Mouse (Mus musculus) v-Abl transformed pro-B cells (cell line): Measurements from ENCODE around the gene Coil.

Experiments
- in situ Hi-C, 2 experiments: fragments of 400-800 bp; cut with MboI; formaldehyde crosslinking; loops; one replicate each; pipeline ENCODE4 v1.15.1; 2025; ENCODE audit not compliant: unreplicated experiment in 2 of 2

Gene Coil

DNA sequence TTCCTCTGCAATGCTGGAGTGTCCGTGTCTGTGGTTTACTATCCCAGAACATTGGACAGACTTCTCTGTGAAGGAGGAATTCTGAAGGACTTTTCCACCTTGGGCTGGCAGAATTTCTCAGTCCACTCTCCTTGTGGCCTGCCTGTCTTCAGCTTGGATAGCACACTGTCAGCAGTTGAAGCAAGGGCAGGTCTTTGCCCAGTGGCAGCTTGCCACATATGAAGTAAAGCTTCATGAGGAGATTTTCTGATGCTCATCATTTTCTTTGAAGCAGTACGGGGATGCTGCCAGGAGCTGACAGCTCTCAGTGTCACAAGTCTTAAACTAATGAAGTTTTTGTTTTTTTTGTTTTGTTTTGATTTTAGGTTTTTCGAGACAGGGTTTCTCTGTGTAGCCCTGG is 11.2 kb upstream of the Coil start:
- in situ Hi-C loops = loop anchor here (10.0 kb wide), 2 partner anchors 94 to 114 kb away; partner anchors contain the start of gene Akap1 (in 1 of the 2)

DNA sequence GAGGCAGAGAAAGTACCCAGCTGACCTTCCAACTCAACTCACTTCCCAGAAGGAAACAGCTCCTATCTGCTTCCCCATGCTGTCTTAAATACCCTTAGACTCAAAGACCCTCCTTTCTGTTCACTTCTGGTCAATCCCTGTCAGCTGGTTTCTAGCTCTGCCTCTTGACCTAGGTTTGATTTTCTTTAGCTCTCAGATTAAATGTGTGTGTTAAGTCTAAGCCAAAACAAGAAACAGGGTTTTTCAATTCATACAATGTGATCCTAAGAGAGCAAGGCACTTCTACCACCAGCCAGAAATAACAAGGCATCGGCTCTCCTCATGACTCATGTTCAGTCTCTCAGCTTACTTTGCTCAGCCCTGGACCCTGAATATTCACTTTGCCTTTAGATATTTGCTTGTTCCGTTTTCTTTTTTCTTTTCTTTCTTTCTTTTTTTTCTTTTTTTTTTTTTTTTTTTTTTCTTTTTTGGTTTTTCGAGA is 3.1 kb upstream of the Coil start, which contains the start of gene Elobl:
TSS of gene Elobl (minus strand) at position 51 of the 481 bp plus-strand sequence.
- in situ Hi-C loops = no loop called here

DNA sequence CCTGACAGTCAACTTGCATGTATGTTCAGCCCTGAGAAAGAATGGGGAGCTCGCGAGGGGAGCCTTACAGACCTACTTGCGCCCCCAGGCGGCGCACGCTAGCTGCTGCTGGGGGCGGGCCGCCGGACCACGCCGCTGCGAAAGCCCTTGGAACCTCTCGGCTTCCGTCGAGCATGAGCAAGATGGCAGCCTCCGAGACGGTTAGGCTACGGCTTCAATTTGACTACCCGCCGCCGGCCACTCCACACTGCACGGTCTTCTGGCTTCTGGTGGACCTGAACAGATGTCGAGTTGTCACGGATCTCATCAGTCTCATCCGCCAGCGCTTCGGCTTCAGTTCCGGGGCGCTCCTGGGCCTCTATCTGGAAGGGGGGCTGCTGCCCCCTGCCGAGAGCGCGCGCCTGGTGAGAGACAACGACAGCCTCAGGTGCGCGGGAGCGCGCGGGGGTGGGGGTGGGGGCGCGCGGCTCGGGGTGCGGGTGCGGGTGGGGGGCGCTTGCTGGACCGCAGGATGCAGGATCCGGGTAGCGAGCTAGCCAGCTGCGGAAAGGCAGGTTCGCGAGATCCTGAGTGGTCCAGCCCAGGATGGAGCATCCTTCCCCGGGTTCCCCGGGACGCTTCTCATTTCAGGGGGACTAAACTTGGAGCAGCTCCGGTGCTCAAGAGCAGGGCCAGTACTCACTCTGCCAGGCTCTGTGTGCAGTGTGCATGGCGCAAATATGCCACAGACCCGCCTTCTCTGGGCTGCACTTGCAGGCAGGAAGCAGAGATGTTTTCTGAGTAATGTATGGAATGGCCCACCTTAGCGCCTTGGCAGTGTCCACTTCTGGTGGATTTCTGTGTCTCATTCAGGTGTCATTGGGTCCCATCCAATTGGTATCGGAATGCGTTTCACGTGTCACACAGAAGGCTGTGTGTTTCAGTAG is 4.0 kb downstream of the Coil start:
- in situ Hi-C loops = loop anchor here in 1 of 2 experiments (5.0 kb wide), 1 partner anchor 67 kb away; no protein-coding TSS in a partner anchor

DNA sequence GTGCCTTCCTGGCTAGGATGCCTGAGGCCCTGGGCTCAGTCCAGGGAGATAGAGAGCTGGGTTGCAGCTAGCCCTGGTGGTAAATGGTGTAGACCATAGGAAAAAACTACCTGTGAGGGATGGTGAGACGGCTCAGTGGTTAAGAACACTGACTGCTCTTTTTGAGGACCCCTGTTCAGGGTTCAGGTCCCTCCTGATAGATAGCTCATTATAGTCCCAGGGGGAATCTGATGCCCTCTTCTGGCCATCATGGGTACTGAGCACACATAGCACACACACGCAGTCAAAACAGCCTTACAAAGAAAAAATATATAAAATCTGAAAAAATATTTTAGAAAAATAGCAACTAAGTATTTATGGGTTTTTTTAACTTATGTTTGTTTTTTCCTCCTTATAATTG is 6.3 kb downstream of the Coil start:
- in situ Hi-C loops = loop anchor here (25.0 kb wide), 3 partner anchors 336 to 1011 kb away; partner anchors contain the start of gene Nog (in 1 of the 2)

DNA sequence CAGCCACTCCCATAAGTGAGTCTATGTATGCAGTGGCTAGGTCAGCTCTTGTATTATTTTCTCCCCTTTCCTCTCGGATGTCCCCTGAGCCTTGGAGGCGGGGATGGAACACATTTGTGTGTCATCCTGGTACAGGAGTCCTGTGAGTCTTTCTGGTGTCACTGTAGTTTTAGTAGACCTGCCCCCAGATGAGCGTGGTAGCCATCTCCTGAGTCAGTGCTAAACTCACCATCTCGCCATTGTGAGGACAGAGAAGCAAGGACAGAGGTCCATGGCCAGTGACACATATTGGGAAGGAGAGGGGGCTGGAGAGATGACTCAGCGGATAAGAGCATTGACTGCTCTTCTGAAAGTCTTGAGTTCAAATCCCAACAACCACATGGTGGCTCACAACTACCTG is 7.1 kb downstream of the Coil start:
- in situ Hi-C loops = loop anchor here (25.0 kb wide), 3 partner anchors 335 to 1010 kb away; partner anchors contain the start of gene Nog (in 1 of the 2)

DNA sequence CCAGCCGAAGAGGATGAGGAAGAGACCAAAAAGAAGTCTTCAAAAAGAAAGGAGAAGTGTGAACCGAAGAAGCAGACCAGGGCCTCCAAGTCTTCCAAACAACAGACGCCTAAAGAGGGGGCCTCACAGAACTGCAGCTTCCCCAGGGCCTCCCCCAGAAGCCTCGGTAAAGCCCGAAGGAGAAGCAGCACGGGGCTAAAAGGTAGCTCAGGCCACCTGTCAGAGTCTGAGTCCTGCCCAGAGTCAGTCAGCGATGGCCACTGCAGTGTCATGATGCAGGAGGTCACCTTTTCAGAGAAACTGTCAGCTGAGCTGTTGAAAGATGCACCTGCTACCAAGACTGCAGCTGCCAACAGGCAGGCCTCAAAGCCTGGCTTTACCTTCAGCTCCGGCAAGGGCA is 11.3 kb downstream of the Coil start:
- in situ Hi-C loops = loop anchor here (25.0 kb wide), 3 partner anchors 331 to 1006 kb away; partner anchors contain the start of gene Nog (in 1 of the 2)

DNA sequence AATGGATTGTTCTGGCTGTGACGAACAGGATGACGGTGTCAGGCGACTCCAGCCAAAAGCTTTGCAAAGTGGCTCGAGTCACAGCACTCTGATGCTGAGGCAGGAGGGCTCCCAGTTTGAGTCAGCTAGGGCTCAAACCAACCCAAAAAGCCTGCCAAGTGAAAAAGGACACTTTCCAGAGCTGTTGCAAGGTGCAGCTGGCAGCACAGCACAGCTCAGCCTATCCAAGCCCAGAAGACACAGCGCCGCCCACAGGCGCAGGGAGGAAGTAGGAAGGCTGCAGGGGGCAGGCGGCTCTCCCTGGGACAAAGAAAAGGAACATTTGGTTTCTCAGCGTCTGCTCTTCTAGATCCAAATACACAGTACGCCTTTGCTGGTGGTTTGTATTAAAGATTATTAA is 16.6 kb downstream of the Coil start:
- in situ Hi-C loops = loop anchor here (25.0 kb wide), 3 partner anchors 326 to 1001 kb away; partner anchors contain the start of gene Nog (in 1 of the 2)

DNA sequence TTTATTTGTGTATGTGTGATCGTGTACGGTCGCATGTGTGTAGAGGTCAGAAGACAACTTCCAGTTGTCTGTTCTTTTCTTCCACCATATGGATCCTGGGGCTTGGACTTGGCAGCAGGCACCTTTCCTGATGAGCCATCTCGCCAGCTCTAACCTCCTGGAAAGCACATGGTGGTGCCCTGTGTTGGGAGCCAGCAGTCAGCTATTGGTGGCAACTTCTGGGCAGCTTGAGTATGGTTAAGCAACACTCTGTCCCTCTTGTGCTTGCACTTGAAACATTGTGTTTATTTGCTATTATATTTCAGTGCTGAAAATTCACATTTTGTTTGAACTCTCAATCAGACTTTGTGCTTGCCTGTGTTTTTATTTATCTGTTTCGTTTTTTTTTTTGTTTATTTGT is 18.9 kb downstream of the Coil start:
- in situ Hi-C loops = loop anchor here (25.0 kb wide), 3 partner anchors 323 to 998 kb away; partner anchors contain the start of gene Nog (in 1 of the 2)

DNA sequence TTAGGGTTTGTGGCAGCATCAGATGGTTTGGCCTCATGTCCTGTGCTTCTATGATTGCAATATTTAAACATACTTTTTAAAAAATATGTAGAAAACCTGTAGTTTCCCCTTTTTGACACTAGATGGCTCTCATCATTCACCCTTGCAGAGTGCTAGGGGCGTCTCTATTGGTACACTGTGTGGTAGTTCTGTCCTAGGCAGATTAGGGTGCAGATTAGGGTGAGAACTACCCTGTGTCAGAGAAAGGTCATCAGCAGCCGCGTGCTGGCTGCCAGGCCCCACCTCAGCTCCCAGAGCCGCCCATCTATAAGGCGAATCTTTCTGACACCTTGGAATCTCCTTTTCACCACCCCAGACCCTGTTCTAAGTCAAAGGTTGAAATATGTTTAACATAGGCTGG is 19.5 kb downstream of the Coil start:
- in situ Hi-C loops = loop anchor here (25.0 kb wide), 3 partner anchors 323 to 998 kb away; partner anchors contain the start of gene Nog (in 1 of the 2)

DNA sequence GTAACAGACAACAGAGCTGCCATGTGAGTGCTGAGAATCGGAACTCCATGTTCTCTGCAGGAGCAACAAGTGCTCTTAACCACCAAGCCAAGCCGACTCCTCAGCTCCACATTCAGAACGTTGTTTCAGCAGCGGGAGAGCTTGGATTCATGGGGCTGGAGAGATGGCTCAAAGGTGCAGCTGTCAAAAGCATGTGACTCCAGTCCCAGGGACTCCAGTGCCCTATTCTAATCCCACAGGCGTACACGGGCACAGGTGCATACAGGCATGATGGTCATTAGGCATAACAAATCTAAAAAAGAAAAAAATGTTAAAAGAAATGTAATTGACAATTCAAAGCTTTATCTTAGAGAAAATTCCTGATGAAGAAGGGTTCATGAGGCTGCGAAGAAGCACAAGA is 23.1 kb downstream of the Coil start:
- in situ Hi-C loops = loop anchor here (5.0 to 25.0 kb wide), 7 partner anchors 44 to 1174 kb away; partner anchors contain the start of genes Dgke (in 1 of the 2) and Nog (in 1 of the 2)

DNA sequence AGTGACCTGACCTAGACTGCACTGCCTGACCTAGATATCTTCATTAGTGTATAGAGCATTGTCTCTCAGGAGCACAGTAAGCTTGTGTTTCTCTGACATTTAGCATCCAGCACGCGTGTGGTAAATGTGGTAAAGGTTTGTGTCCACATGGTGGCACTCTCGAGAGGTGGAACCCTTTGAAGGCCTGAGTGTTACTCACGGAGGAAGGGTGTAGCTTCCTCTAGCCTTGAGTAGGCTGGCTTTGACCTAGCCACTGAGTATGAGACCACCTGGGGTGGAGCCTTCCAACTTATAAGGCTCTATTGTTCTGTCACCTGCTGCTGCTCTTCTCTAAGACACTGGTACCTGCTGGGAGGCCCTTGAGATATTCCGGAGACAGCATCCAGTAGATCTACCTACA is 23.6 kb downstream of the Coil start:
- in situ Hi-C loops = loop anchor here (5.0 to 25.0 kb wide), 7 partner anchors 44 to 1174 kb away; partner anchors contain the start of genes Dgke (in 1 of the 2) and Nog (in 1 of the 2)

DNA sequence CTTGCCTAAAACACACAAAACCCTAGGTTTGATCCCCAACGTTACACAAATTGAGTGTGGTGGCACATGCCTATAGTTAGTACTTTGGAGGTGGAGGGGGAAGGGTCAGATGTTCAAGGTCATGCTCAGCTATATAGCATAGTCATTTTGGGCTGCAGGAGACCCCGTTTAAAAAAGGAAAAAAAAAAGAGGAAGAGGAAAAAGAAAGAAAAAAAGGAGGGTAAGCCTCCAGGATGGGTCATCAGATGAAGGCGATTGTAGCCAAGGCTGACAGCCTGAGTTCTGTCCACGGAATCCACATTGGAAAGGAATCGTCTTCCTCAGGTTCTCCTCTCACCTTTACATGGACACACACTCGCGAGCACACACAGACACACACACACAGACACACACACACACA is 24.4 kb downstream of the Coil start:
- in situ Hi-C loops = loop anchor here (5.0 to 25.0 kb wide), 7 partner anchors 43 to 1173 kb away; partner anchors contain the start of genes Dgke (in 1 of the 2) and Nog (in 1 of the 2)

DNA sequence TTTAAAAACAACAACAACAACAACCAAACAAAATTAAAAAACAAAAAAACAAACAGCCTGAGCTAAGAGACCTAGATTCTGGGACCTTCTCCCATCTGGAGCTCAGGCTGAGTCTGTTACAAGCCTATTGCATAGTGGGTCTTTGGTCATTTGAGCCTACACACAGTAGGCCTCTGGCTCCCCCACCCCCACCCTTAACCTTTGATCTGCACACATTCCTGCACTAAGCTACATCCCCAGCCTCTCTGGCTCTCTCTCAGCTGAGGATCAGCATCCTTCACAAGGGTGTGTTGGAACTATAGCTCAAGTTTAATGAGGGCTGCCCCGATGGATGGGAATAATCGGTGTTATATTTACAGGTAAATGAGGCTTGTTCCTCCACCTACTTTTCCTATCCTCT is 25.6 kb downstream of the Coil start:
- in situ Hi-C loops = loop anchor here (10.0 to 25.0 kb wide), 4 partner anchors 69 to 992 kb away; partner anchors contain the start of genes Dgke (in 1 of the 2) and Nog (in 1 of the 2)

DNA sequence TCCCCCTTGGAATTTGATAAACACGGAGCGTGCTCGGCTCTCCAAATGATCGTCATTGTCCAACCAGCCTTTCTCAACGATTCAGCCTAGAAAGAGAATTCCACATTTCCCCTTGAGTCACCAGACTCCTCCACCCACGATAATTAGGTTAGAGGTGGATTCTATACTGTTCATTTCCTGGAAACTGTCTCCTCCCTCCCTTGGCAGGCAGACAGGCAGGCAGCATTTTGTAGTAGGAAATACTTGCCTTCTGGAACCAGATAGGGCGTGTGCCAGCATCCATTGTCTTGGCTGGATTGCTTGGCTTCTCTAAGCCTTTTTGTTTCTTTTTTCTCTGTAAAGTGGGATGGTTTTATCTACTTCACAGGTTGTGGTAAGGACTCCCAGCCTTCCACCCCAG is 26.4 kb downstream of the Coil start:
- in situ Hi-C loops = loop anchor here (10.0 to 25.0 kb wide), 4 partner anchors 68 to 991 kb away; partner anchors contain the start of genes Dgke (in 1 of the 2) and Nog (in 1 of the 2)

DNA sequence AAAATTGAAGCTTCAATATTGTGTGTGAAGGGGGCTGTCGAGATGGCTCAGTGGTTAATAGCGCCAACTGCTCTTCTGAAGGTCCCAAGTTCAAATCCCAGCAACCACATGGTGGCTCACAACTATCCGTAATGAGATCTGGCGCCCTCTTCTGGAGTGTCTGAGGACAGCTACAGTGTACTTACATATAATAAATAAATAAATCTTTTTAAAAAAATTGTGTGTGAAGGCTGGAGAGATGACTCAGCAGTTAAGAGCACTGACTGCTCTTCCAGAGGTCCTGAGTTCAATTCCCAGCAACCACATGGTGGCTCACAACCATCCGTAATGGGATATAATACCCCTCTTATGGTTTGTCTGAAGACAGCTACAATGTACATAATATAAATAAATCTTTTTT is 27.3 kb downstream of the Coil start:
- in situ Hi-C loops = loop anchor here (10.0 to 25.0 kb wide), 4 partner anchors 67 to 990 kb away; partner anchors contain the start of genes Dgke (in 1 of the 2) and Nog (in 1 of the 2)

DNA sequence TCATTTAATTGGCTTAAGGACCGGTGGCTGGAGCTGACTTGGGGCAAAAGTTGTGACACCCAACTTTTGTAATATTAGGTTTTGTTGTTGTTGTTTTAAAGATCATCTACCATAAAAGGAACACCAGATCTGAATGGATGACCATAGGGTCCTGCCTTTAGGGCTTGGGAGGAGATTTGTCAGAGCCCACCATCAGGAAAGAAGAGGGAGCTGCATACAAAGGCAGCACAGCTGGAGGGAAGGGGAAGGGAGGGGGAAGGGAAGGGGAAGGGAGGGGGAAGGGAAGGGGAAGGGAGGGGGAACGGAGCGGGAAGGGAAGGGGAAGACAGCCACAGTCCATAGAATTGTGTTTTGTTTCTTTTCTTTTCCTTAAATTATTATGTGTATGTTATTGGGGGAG is 28.4 kb downstream of the Coil start:
- in situ Hi-C loops = loop anchor here (10.0 to 25.0 kb wide), 4 partner anchors 66 to 989 kb away; partner anchors contain the start of genes Dgke (in 1 of the 2) and Nog (in 1 of the 2)

DNA sequence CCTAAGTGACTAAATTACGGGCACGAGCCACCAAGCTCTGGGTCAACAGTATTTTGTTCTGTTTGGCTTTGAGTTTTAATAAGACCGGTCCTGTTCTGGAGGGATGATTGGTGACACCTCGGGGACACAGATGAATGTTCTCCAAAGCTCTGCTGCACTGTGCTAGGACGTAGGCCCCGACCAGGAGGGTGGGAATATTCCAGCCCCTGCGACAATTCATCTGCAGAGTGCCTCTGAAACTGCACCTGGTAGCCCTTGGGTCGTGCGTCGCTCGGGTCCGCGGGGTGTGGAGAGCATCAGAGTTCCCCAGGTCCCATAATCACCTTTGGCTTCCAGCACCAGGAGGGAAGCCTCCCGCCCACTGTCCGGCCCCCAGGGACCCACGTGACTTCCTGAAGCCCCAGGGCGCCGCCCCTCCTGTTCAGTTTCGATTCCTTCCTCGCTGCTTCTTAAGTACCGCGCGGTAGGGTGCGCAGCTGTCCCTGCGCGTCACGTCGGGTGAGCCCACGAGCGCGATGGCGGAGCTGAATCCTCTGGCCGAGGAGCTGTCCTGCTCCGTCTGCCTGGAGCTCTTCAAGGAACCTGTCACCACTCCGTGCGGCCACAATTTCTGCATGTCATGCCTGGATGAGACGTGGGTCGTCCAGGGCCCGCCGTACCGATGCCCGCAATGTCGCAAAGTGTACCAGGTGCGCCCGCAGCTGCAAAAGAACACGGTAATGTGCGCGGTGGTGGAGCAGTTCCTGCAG is 29.1 kb downstream of the Coil start, which contains the start of gene Trim25:
TSS of gene Trim25 (plus strand) at position 403 of the 749 bp plus-strand sequence.
- in situ Hi-C loops = loop anchor here (10.0 to 25.0 kb wide), 4 partner anchors 66 to 988 kb away; partner anchors contain the start of genes Dgke (in 1 of the 2) and Nog (in 1 of the 2)

DNA sequence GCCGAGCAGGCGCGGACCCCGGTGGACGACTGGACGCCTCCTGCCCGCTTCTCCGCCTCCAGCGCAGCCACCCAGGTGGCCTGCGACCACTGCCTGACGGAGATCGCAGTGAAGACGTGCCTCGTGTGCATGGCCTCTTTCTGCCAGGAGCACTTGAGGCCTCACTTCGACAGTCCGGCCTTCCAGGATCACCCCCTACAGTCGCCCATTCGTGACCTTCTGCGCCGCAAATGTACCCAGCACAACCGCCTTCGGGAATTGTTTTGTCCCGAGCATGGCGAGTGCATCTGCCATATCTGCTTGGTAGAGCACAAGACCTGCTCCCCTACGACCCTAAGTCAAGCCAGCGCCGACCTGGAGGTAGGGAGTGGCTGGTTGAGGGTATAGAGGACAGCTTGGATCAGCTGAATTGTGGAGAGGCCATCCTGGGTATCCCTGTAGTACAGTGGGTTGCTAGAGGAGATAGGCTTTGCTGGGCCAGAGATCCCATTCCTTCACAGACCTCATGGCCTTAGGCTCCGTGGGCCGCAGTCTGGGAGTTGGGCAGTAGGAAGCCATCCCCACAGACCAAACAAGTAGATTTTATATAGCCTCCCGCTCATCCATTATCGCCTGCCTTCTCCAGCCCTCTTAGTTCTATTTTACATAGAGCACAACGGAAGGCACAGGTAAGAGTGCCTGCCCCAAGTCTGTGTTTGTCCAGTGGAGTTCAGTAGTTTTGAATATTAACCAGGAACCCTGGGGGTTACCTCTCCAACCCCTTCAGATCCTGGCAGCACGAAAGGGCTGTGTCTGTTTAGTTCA is 29.9 kb downstream of the Coil start:
- in situ Hi-C loops = loop anchor here (10.0 to 25.0 kb wide), 4 partner anchors 65 to 987 kb away; partner anchors contain the start of genes Dgke (in 1 of the 2) and Nog (in 1 of the 2)

DNA sequence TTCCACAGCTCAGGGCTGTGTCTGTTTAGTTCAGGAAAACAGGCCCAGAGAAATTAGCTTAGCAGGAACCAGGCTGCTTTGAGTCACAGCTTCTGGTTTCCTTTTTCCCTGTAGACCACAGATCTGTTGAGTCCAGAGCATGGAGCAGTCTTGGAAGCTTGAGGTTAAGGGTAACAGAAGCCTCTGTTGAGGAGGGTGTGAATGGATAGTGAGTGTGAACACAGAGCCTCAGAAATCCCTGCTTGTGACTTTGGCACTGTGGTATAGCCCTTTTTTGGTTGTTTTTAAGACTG is 30.4 kb downstream of the Coil start:
- in situ Hi-C loops = no loop called here
